Mouse (Mus musculus): ENCODE measurements around the gene Ms4a15. TPM values are rescaled to one million over a fixed set of nuclear protein-coding genes. Genes with fewer than 3 reads are reported as not detected.

The Ms4a15 gene
- polyA plus RNA-seq, 1 experiment from 2014 or later: not detected

- no peaks in the 10 kb centered on the region for H3K4me1 ChIP-seq (ENCODE audit: control insufficient read depth, low read depth, low read length)
- H3K9me3 ChIP-seq (replicated peaks; ENCODE audit: control insufficient read depth, low read length): no peaks in the 10 kb centered on the region
- no peak overlapping the region for H3K4me3 ChIP-seq (ENCODE audit: low read depth, low read length)
- H3K9ac ChIP-seq (ENCODE audit: low read depth, low read length): no peak overlapping the region
- H3K27me3 ChIP-seq (ENCODE audit: control insufficient read depth, insufficient read depth, low read depth, low read length): no peaks in the 10 kb centered on the region
- ATAC-seq (ENCODE audit: low read depth): no peak
- 73% methylated on average over 3 of the region's 3 CpGs for WGBS (ENCODE audit: insufficient replicate concordance)
- no peaks in the 10 kb centered on the region for H3K36me3 ChIP-seq (ENCODE audit: control insufficient read depth, insufficient read depth)
- no peak overlapping the region for H3K27ac ChIP-seq (ENCODE audit: low read length)
- H3K4me2 ChIP-seq (ENCODE audit: low read depth, low read length): no peak overlapping the region
Measured at GRCm38 (mm10) chr19:10972660-10973059, 20.4 kb downstream of the Ms4a15 start.

- H3K4me1 ChIP-seq (ENCODE audit: control insufficient read depth, low read depth, low read length): no peaks in the 10 kb centered on the region
- no peak overlapping the region for H3K27ac ChIP-seq (ENCODE audit: low read length)
- H3K4me2 ChIP-seq (ENCODE audit: low read depth, low read length): no peak overlapping the region
- H3K9ac ChIP-seq (ENCODE audit: low read depth, low read length): no peak overlapping the region
- no peaks in the 10 kb centered on the region for H3K9me3 ChIP-seq (replicated peaks; ENCODE audit: control insufficient read depth, low read length)
- no peaks in the 10 kb centered on the region for H3K27me3 ChIP-seq (ENCODE audit: control insufficient read depth, insufficient read depth, low read depth, low read length)
- peak; percentile 5; the same call in 1 of the 2 replicates for ATAC-seq (ENCODE audit: low read depth)
- no peak overlapping the region for H3K4me3 ChIP-seq (ENCODE audit: low read depth, low read length)
- no peaks in the 10 kb centered on the region for H3K36me3 ChIP-seq (ENCODE audit: control insufficient read depth, insufficient read depth)
- WGBS (ENCODE audit: insufficient replicate concordance): 17% methylated on average over 3 of the region's 3 CpGs
Measured at GRCm38 (mm10) chr19:10970457-10970856, 22.6 kb downstream of the Ms4a15 start.

- Histone ChIP-seq H3K9me3 (replicated peaks; ENCODE audit: control insufficient read depth, low read length) (no peaks in the 10 kb centered on the region), H3K36me3 (ENCODE audit: control insufficient read depth, insufficient read depth) (no peaks in the 10 kb centered on the region), H3K4me3 (ENCODE audit: low read depth, low read length) (no peak overlapping the region), H3K4me1 (ENCODE audit: control insufficient read depth, low read depth, low read length) (no peaks in the 10 kb centered on the region), H3K27ac (ENCODE audit: low read length) (no peak overlapping the region), H3K27me3 (ENCODE audit: control insufficient read depth, insufficient read depth, low read depth, low read length) (no peaks in the 10 kb centered on the region), H3K4me2 (ENCODE audit: low read depth, low read length) (no peak overlapping the region), H3K9ac (ENCODE audit: low read depth, low read length) (no peak overlapping the region)
- ATAC-seq (ENCODE audit: low read depth): no peak
- 57% methylated on average over 7 of the region's 7 CpGs for WGBS (ENCODE audit: insufficient replicate concordance)
Measured at GRCm38 (mm10) chr19:10968578-10968977, 24.5 kb downstream of the Ms4a15 start.

- Histone ChIP-seq H3K4me3 (ENCODE audit: low read depth, low read length) (no peak overlapping the region), H3K9me3 (replicated peaks; ENCODE audit: control insufficient read depth, low read length) (no peaks in the 10 kb centered on the region), H3K36me3 (ENCODE audit: control insufficient read depth, insufficient read depth) (no peaks in the 10 kb centered on the region), H3K4me2 (ENCODE audit: low read depth, low read length) (no peak overlapping the region), H3K9ac (ENCODE audit: low read depth, low read length) (no peak overlapping the region), H3K4me1 (ENCODE audit: control insufficient read depth, low read depth, low read length) (no peaks in the 10 kb centered on the region), H3K27ac (ENCODE audit: low read length) (no peak overlapping the region), H3K27me3 (ENCODE audit: control insufficient read depth, insufficient read depth, low read depth, low read length) (no peaks in the 10 kb centered on the region)
- no peak for ATAC-seq (ENCODE audit: low read depth)
- WGBS (ENCODE audit: insufficient replicate concordance): 59% methylated on average over 7 of the region's 7 CpGs
Measured at GRCm38 (mm10) chr19:10965721-10966120, 27.3 kb downstream of the Ms4a15 start.

- Histone ChIP-seq H3K4me3 (ENCODE audit: low read depth, low read length) (no peak overlapping the region), H3K4me2 (ENCODE audit: low read depth, low read length) (no peak overlapping the region), H3K36me3 (ENCODE audit: control insufficient read depth, insufficient read depth) (no peaks in the 10 kb centered on the region), H3K9me3 (replicated peaks; ENCODE audit: control insufficient read depth, low read length) (no peaks in the 10 kb centered on the region), H3K27me3 (ENCODE audit: control insufficient read depth, insufficient read depth, low read depth, low read length) (no peaks in the 10 kb centered on the region; the same call in none of the 2 replicates), H3K4me1 (ENCODE audit: control insufficient read depth, low read depth, low read length) (no peaks in the 10 kb centered on the region; the same call in 1 of the 2 replicates), H3K9ac (ENCODE audit: low read depth, low read length) (no peak overlapping the region), H3K27ac (ENCODE audit: low read length) (no peak overlapping the region)
- 41% methylated on average over 12 of the region's 12 CpGs for WGBS (ENCODE audit: insufficient replicate concordance)
- ATAC-seq (ENCODE audit: low read depth): no peak
Measured at GRCm38 (mm10) chr19:10959978-10960346, 33.1 kb downstream of the Ms4a15 start.

- peak; percentile 51 for ATAC-seq (ENCODE audit: low read depth)
- Histone ChIP-seq H3K4me3 (ENCODE audit: low read depth, low read length) (no peak overlapping the region), H3K4me1 (ENCODE audit: control insufficient read depth, low read depth, low read length) (no peaks in the 10 kb centered on the region; the same call in 1 of the 2 replicates), H3K9me3 (replicated peaks; ENCODE audit: control insufficient read depth, low read length) (no peaks in the 10 kb centered on the region), H3K27ac (ENCODE audit: low read length) (no peak overlapping the region), H3K36me3 (ENCODE audit: control insufficient read depth, insufficient read depth) (no peaks in the 10 kb centered on the region), H3K27me3 (ENCODE audit: control insufficient read depth, insufficient read depth, low read depth, low read length) (no peaks in the 10 kb centered on the region; the same call in none of the 2 replicates), H3K9ac (ENCODE audit: low read depth, low read length) (no peak overlapping the region), H3K4me2 (ENCODE audit: low read depth, low read length) (no peak overlapping the region)
- 30% methylated on average over 11 of the region's 11 CpGs for WGBS (ENCODE audit: insufficient replicate concordance)
Measured at GRCm38 (mm10) chr19:10959085-10959977, 33.7 kb downstream of the Ms4a15 start.

- no peak overlapping the region for H3K4me3 ChIP-seq (ENCODE audit: low read depth, low read length)
- H3K9me3 ChIP-seq (replicated peaks; ENCODE audit: control insufficient read depth, low read length): no peaks in the 10 kb centered on the region
- 57% methylated on average over 11 of the region's 11 CpGs for WGBS (ENCODE audit: insufficient replicate concordance)
- H3K27ac ChIP-seq (ENCODE audit: low read length): no peak overlapping the region
- peaks cover 16% of the 10 kb centered on the region for H3K4me1 ChIP-seq (ENCODE audit: control insufficient read depth, low read depth, low read length)
- H3K27me3 ChIP-seq (ENCODE audit: control insufficient read depth, insufficient read depth, low read depth, low read length): no peaks in the 10 kb centered on the region; the same call in 1 of the 2 replicates
- no peak for ATAC-seq (ENCODE audit: low read depth)
- no peaks in the 10 kb centered on the region for H3K36me3 ChIP-seq (ENCODE audit: control insufficient read depth, insufficient read depth)
- no peak overlapping the region for H3K9ac ChIP-seq (ENCODE audit: low read depth, low read length)
- H3K4me2 ChIP-seq (ENCODE audit: low read depth, low read length): no peak overlapping the region
Measured at GRCm38 (mm10) chr19:10952021-10952939, 40.8 kb downstream of the Ms4a15 start.

- Histone ChIP-seq H3K27ac (ENCODE audit: low read length) (peak overlapping the region; percentile 4; the same call in 1 of the 2 replicates), H3K4me3 (ENCODE audit: low read depth, low read length) (peak overlapping the region; percentile 77), H3K27me3 (ENCODE audit: control insufficient read depth, insufficient read depth, low read depth, low read length) (no peaks in the 10 kb centered on the region), H3K4me2 (ENCODE audit: low read depth, low read length) (peak overlapping the region; percentile 90), H3K36me3 (ENCODE audit: control insufficient read depth, insufficient read depth) (peaks cover 3% of the 10 kb centered on the region), H3K9ac (ENCODE audit: low read depth, low read length) (peak overlapping the region; percentile 18; the same call in 1 of the 2 replicates), H3K9me3 (replicated peaks; ENCODE audit: control insufficient read depth, low read length) (no peaks in the 10 kb centered on the region), H3K4me1 (ENCODE audit: control insufficient read depth, low read depth, low read length) (peaks cover 25% of the 10 kb centered on the region)
- ATAC-seq (ENCODE audit: low read depth): no peak
- WGBS (ENCODE audit: insufficient replicate concordance): 24% methylated on average over 9 of the region's 9 CpGs
Measured at GRCm38 (mm10) chr19:10949558-10949957, 43.5 kb downstream of the Ms4a15 start.

All from liver, embryonic 16.5 days (tissue).